Mouse (Mus musculus): ENCODE results near the gene Nsdhl.
A peak's percentile ranks its signal among the peaks of the same experiment; 100 is the strongest.

Gene Nsdhl

DNA sequence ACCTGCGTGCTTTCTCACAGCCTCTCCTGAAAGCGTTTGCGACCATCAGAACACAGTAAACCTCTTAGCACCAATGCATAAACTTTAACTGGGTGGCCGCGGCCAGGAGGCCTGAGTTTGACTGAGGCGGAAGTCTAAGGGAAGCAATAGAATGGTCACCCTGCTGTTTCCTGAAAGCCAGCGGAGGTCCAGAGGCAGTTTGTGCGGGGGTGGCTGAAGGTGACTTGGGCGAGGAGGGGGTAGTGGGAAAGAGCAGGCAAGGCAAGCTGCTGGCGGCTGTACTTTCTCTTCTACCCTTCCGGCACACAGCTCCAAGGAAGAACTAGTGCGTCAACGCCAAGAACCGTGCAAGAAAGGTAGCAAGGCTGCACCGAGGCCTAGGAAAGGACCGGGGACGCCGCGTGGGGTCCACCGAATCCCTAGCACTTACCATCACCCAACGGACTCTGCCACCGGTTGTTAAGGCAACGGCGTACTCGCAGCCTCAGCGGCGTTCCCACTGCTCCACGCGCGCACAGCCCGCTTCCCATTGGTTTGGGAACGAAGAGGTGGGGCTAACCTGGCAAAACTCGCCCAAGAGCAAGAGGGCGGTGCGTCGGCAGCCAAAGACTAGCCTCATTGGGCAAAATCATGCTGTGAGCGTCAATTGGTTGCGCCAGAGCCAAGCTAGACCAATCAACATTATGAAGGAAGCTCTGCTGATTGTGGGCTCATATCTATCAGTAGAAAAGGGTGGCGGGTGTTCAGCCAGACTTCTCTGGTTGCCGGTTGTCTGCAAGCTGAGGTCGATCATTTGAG lies at the start of gene Nsdhl, which contains the start of gene Cetn2:
Gene Nsdhl (plus strand): TSS at position 674 of the 798 bp plus-strand sequence.
Gene Cetn2 (minus strand): TSS at position 528 of the 798 bp plus-strand sequence.
- DNase-seq (ENCODE audit: low spot score) = peak; percentile 77

DNA sequence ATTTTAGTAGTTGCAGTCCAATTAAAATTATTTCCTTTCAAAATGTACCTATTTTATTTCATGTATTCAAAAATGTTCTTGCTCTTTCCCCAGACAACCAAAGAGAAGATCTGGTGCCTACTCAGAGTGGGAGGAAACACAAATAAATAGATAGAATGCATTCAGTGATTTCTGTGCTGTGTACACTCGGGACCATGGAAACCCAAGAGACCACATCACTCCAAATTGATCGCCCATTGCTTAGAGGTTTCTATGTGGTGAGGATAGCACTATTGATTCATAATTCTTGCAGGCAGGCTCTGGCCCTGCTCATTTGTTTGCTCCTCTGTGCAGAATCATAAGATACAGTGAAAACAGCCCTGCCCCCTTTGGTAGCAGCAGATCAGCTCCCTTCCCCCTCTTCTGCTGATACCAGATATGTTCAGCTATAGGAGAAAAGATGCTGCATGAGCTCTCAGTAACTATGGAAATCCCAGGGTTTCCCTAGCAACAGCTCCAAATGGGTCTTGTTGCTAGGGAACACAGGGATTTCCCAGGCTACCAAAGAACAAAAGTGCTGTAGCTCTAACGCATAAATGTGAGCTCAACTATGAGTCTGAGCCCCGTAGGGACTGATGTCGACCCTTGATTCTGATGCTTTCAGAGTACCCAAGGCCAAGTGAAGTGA lies 22.8 kb upstream of the Nsdhl start:
- no peak for DNase-seq (ENCODE audit: low spot score)

DNA sequence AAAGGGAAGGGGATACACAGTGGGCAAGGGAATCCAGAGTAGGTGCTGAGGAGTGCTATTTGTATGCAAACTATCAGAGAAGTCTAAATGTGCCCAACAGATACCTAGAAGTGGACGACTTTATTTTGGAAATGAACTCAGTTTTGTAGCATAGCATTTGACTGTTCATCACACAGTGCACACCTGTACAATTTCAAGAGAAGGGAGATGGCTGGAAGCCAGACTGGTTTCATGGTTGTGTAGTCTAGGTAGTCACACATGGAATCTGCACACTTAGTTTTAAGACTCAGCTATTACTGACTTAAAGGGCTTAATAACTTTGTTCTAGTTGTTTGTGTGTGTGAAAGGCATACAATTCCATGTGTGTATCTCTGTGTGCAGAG lies 22.3 kb upstream of the Nsdhl start:
- no peak for DNase-seq (ENCODE audit: low spot score)

DNA sequence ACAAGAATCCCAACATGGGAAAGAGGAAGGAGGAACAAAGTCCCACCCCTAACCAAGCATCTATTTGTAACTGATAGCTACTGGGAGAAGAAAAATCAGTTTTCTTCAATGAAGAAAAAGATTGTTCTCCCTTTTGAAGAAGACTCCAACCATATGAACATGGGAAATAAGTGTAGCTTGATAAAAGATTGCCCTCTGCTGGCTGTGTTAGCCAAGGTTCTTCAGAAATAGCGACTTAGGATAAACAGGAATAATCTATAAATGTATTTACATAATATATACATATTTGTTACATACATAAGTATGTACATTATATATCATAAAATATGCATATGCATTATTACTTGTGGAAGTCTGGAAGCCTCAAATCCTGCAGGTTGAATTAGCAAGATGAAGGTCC lies 15.8 kb upstream of the Nsdhl start:
- no peak for DNase-seq (ENCODE audit: low spot score)

DNA sequence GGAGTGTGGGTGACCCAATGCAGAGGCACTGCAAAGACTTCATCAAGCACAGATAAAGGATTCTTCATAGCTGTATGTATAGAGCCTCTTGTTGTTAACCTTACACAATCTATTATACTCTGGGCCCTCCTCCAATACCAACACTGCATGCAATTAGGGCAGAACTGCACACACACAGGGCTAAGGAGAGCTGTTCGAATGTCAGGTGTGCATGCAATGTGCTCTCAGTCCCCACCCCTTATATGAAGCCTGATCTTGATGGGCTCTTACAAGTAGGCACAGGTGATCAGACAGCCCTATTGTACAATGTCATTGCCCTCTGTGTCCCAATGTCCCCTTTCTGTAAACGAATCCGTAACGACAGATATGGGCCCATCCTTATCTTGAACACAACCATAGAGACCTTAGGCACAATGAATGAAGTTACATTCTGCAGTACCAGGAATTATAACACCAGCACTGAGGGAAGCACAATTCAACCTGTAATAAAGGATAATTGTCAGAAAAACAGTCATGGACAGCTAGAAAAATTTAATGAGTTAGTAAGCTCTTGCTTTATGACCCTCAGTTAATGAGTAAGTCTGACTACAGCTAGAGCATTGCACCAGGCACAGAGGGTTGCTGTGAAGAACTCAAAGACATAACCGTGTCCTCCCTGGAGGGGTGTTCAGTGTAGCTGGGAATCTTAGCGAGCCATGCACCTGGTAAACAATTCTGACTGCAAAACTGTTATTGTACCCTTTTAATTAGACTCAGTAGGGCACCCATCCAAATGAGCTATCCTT lies 10.5 kb upstream of the Nsdhl start:
- DNase-seq (ENCODE audit: low spot score) = no peak

DNA sequence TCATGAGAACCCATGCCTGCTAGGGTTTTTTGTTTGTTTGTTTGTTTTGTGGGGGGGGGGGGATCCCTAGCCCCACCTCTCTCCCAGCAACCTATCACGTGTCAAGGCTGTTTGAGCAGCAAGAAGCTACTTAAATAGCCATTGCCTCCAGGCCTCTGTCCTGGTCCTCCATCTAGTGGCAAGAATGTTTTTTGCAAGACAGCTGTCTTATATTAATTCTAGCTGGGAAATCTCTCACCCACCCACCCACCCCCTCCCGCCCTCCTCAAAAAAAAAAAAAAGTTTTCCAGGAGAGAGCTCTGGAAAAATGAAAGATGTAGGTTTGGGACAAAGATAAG lies 10.0 kb upstream of the Nsdhl start:
- no peak for DNase-seq (ENCODE audit: low spot score)

DNA sequence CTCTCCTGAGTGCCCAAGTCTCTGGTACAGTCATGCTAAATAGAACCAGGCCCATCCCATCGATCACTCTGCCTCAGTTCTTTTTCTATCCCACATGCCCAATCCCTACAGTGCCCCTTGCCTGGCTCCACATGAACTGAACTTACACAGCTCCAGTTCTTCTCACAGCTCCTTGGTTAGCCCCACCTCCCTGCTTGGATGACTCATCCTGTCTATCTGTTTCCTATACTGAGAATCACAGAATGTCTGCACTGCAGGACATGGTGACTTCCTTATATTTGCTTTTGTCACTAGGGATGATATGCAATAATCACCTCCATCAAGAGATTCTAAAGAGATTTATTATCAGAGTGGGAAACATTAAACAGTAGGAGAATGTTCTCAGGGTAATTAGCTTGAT lies 6.7 kb upstream of the Nsdhl start:
- no peak for DNase-seq (ENCODE audit: low spot score)

DNA sequence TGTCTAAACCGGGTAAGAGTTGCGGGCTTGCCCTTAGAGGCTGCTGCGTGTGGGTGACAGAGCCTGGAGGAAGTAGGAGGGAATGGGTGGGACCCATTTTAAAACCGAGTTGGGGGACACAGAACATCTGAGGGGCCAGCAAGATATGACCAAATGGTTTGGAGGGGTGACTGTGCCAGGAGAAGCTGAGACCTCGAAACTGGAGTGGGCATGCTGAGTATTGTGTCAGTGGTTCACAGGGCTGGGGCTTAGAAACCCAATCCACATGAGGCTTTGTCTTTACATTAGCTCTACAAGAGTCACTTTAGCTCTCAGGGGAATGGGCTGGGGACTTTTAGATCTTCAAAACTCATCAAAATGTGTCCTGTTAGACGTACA lies 314 bp downstream of the Nsdhl start:
- no peak for DNase-seq (ENCODE audit: low spot score)

DNA sequence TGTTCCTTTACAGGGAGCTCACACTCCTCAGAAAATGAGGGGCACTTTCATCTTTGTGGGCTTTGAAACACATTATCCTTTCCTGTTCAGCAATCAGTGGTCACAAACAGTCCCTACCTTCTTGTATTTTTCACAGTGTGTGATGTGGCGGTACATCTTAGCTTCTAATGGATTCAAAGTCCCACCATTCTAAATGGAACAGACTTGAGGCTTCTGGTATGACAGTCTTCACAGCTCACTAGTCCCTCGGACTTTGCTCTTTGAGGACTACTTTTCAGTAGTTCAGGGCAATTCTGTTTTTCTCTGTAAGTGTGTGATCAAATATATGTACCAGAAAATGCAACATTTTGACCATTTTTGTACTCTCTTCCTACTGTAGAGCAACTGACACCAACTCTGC lies 3.0 kb downstream of the Nsdhl start:
- DNase-seq (ENCODE audit: low spot score) = no peak

DNA sequence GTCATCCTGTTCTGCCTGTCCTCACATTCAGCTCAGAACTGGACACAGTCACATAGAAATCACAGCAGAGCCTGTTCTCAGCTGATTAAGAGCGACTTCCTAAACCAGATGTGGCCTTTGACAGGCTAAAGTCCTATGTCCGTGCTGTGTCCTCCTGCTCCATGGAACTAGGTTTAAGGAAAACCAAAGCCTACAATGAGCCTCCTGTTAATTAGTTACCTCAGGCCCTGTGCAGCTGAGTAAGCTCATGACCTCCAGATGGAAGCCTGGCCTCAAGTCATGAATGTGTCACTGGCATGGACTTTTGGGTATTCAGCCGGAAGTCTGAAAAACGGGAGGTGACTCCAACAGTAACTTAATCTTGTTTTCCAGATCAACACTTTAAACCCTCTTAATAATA lies 35.1 kb downstream of the Nsdhl start:
- no peak for DNase-seq (ENCODE audit: low spot score)

DNA sequence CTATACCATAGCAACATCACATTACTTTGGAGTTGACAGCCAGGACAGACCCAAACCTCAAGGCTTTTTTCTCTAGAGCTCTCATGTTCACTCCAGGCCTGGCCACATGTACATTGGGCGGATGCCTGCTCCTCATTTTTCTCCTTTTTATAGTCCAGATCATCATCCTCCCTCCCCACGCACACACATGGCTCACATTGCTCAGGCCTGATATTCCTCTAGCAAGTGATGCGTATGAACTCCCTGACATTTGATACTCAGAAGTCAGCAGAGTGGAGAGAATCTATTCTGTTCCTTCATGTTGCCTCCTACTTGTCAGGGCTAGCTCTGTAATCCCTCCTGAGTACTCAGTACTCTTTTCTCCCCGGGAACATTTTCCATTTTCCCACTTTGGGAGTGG lies 38.1 kb downstream of the Nsdhl start:
- no peak for DNase-seq (ENCODE audit: low spot score)

DNA sequence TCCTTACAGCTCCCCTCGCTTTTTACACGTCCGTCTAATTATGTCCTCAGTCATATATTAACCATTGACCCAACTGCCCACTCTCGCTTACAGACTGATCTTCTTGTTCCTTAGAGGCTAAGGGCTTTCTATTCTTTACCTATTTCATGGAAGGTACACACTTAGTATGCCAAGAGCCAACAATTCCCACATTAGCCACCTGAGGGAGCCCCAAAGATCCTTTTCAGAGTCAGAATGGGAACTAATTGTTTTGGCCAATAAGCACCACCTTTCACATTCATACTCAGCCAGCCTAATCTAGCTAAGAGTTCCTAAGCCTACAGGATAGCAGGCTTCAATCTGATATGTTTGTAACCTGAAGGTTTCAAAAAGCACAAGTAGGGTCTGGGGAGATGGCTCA lies 42.1 kb downstream of the Nsdhl start:
- no peak for DNase-seq (ENCODE audit: low spot score)

DNA sequence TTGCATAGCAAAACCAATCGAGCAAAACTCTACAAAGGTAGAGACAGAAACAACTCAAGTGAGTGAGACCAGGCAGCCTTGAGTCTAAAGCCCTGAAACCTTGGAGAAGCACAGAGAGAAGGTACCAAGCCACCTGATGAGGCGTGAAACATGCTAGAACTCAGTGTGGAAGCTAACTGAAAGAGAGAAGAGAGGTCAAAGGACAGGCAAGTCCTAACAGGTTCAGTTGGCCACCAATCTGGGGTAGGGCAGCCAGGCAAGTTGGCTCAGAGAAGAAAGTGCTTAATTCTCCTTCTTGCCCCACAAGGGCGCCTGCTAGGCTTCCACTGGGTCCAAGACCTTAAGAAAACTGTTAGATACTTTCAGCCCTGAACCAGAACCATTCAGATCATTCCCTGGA lies 43.2 kb downstream of the Nsdhl start:
- DNase-seq (ENCODE audit: low spot score) = no peak

DNA sequence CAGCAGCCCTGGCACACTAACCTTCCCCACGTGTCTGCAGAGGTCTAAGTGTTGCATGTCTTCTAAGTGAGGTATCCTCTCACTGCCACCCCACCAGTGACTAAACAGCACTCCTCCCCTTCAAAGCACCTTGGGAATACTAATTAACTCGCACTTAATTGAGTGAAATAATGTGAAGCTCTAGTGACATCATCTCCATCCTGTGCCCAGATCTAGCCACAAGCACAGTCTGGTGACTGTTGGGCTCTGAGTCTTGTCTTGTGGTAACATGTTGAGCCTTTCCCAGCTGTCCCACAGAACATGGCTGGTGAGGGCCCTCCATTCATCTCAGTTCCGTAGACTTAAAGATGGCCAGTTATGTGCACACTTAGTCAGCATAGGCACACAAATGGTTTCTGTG lies 44.4 kb downstream of the Nsdhl start:
- DNase-seq (ENCODE audit: low spot score) = no peak

DNA sequence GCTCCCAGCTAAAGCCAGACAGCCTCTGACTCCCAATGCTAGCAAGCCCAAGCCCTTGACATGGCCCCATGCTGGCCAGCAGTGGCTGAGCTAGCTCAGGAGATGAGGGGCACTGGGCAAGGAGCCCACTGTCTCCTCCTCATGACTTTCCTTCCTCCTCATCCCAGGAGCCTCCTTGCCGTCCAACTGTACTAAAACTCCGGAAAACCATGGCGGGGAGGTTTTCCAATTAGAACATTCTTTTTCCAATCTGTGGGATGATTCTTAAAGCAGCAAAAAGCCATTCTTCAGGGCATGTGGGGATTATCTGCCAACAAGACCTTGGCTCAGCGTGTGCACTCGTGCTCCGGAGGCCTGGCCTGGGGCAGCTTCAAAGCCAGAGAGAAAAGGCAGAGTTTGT lies 64.5 kb downstream of the Nsdhl start:
- DNase-seq (ENCODE audit: low spot score) = no peak

DNA sequence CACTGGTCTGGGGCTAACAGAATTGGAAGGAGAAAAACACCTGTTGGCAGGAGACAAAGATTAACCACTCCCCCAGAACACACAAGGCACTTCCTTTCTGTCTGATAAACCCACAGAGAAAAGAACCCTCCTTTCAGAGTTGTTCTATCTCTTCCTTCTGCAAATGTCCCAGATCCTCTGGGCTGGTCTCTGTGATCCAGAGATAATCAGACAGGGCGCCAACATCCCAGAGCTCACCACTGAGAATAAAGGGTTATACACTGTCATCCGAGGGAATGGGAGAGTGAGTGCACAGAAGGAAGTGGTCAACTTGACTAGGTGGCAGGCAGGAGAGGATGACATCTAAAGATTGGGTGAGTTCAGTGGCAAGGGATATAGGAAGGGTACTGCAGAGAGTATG lies 67.2 kb downstream of the Nsdhl start:
- DNase-seq (ENCODE audit: low spot score) = no peak

DNA sequence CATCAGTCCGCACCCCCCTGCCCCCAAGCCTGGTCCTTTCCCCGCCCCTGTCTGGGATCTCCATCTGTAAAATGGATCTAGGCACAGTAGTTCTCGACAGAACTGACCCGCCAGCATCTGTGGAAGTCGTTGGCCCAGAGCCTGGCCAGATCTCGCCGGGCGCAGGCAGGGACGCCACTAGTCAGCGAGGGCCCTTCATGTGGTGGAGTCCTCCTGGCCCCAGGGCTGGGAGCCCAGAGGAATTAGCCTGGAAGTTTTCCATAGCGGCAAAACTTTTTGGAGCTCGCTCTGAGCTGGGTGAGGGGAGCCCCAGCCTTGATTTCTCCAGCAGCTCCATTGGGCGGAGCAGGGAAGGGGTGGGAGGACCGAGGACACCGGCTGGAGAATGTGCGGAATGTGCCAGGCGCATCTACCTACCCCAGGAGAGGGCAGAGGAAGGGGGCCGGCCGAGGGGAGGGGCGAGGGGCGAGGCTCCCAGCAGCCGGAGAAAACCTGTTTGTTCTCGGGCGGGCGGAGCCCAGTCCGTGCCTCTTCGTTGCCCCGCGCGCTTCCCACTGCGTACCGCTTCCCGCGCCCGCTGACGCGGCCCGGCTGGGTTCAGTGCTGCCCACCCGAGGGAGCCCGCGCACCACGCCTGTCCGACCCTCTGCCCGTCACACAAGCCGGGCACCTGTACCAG lies 68.6 kb downstream of the Nsdhl start, which contains the start of gene Zfp185:
Gene Zfp185 (plus strand): TSS at position 499 of the 679 bp plus-strand sequence.
- DNase-seq (ENCODE audit: low spot score) = no peak

DNA sequence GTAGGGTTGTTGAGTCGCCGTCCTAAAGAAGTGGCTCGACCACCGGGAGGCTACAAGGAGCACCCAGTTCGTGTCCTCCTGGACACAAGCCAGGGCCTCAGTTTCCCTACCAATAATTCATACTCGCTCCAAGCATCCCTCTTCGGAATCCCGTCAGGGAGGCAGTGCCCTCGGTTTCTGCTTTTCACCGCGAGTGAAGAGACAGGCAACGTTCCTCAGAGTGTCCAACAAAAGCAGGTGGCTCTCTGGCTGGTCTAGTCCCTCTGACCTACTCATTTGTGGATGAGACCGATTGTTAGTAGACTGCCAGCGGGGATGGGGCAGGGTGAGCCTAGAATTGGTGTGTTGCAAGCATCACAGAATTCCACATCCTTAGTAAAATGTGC lies 69.2 kb downstream of the Nsdhl start:
- no peak for DNase-seq (ENCODE audit: low spot score)

DNA sequence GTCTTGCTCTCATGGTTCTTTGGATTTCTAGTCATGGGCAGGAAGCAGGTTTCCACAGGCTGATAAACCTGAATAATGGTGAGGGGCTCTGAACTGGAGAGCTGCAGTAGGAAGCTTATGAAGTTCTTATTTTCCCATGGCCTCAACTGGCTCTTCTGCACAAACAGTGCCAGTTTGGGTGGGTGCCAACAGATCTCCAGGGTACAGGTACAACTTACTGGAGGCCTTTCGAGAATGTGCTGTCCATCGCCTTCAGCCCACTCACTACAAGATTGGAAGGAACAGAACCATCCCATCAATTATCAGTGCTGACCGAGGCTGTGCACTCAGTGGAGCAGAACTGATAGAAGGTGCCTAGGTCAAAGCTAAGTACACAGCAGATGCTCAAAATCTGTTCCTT lies 70.1 kb downstream of the Nsdhl start:
- no peak for DNase-seq (ENCODE audit: low spot score)

DNA sequence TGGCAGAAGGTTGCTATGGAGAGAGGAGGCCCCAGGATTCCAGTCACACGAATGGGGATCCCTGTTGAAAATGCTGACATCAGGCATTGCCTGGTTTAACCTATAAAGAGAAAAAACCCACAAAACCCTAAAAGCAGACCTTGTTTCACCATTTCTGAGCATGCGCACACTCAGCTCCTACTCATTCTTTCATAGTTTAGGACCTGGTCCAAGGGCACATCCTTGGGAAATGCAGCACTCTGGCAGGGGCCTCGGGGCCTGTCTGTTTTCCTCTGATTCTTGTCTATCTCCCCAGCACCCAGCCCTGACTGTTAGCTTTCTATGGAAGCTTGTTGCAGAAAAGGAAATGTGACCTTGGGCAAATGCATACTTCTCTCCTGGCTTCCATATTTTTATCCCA lies 72.2 kb downstream of the Nsdhl start:
- no peak for DNase-seq (ENCODE audit: low spot score)

DNA sequence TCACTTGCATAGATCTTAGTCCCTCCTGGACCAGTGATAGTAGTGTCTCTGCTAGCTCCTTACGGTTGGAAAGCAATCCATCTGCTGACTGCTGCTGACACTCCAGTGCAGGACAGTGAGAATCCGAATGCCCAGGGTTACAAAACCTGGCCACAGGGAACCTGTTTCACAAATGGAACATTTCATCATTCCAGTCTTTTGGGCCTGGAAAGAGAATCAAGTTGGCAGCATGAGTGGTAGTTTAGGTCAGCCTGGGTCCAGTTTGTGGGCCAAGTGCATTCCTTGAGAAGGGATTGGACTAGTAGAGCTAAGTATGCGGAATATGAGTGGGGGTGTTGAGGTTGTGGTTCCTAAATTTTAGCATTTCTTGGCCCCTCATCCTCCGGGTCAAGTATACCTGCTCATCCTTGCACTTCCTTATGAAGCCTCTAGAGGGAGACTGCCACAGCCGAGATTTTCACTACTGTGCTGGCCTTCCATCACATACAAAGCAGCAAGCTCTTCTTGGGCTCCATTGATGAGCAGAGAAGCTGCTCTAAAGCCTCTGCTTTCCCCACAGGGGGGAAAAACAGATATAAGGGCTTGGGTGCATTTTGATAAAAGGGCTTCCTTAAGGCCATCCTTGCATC lies 74.0 kb downstream of the Nsdhl start:
- no peak for DNase-seq (ENCODE audit: low spot score)

DNA sequence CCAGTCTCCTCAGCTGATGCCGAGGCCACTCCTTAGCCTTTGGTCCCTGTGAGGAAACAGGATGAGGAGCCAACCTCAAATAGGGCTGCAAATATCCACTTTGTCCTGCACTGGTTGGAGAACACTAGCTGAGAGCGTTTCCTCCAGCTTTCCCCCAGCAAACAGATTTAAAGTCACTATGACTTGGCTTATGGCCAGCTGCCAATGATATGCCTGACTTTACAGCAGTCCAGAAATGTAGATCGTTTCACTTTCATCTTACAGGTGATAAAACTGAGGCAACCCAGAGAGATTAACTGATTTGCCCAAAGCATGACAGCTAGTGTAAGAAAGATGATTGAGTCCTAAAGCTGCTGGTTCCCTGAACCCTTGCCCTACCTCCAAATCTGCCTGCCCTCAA lies 77.2 kb downstream of the Nsdhl start:
- DNase-seq (ENCODE audit: low spot score) = no peak

Measured in spleen, adult 12 weeks (tissue).